Mouse (Mus musculus) brain, embryonic 14.5 days (tissue): ENCODE data around the gene Prima1.

Experiments
- CTCF ChIP-seq: fragments of 200-500 bp; IDR thresholded peaks from 2 replicates; pipeline ENCODE4 v1.5.1; 2012; ENCODE audit warnings: inconsistent platforms, mild to moderate bottlenecking, moderate library complexity, borderline replicate concordance; ENCODE audit not compliant: insufficient read depth, insufficient read length; ENCODE audit errors: extremely low read depth
- POLR2A ChIP-seq: fragments of 200-500 bp; IDR thresholded peaks from 2 replicates; pipeline ENCODE4 v1.6.1; 2012; ENCODE audit warnings: mild to moderate bottlenecking, inconsistent platforms, borderline replicate concordance; ENCODE audit not compliant: poor library complexity, insufficient read depth, insufficient read length, severe bottlenecking; ENCODE audit errors: extremely low read depth

- TF ChIP-seq POLR2A (no peak), CTCF (no peak)
Observed at GRCm38 (mm10) chr12:103223671-103224070, 18.3 kb downstream of the Prima1 start.
